Mouse (Mus musculus) heart, postnatal 0 days (tissue): ENCODE measurements around the gene Gm37240.

Experiments used
- CTCF ChIP-seq: IDR thresholded peaks from 2 replicates; pipeline ENCODE4 v1.5.1; 2016; ENCODE audit warnings: antibody characterized with exemption, control low read depth, low read depth
- EP300 ChIP-seq: IDR thresholded peaks from 2 replicates; pipeline ENCODE4 v1.6.1; 2016; ENCODE audit warnings: antibody characterized with exemption, low read depth

- TF ChIP-seq EP300, result no peak
- no peak for TF ChIP-seq CTCF
These were observed 827.2 kb downstream of the Gm37240 start for GRCm38 (mm10) chr3:85060153-85060552.
